Mouse (Mus musculus): ENCODE measurements at regions not wholly inside any gene's neighbourhood (a gene's known extent, or its start where the extent isn't known, plus 50 kb on each side); places are given as distances from the start of the nearest gene placed in this dataset.
A peak's percentile ranks its signal among the peaks of the same experiment; 100 is the strongest.

DNA sequence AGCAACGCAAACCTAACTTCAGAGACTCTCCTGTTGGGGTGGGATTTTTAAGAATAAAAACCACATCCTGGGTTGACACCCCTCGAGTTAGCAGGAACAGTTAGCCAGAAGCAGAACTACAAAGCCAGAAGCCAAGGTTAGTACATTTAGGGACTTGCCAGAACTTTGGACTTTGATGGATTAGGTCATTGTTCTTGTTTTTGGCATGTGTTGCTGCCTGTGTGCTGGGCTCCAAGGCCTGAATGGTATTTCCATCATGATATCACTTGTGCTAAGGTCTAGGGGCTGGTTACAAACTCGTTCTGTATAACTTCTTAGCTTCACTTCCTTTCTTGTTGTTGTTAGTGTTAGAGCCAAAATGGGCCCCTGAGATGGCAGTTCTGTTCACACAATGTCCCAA is 338.8 kb upstream of the 5930422O12Rik start:
- no peak for DNase-seq (ENCODE audit: low read depth, low spot score)

DNA sequence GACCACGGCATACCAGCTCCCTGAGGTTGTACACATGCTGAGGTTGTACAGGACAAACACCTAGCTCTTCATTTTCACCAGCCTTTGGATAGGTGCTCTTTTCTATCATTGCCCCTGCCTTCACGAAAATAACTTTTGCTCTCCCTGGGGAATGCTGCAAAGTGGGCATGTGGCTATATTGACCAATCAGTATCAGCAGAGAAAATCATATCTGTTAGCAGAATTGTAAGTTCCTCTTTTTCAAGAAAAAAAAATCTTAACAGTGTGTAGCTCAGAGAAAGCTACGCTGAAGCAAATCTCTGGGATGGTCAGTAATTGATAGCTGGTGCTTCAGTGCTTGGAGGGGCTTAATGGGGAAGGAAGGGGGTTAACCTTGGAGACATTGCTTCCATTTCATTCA is 319.6 kb upstream of the 5930422O12Rik start:
- no peak for DNase-seq (ENCODE audit: low read depth, low spot score)

DNA sequence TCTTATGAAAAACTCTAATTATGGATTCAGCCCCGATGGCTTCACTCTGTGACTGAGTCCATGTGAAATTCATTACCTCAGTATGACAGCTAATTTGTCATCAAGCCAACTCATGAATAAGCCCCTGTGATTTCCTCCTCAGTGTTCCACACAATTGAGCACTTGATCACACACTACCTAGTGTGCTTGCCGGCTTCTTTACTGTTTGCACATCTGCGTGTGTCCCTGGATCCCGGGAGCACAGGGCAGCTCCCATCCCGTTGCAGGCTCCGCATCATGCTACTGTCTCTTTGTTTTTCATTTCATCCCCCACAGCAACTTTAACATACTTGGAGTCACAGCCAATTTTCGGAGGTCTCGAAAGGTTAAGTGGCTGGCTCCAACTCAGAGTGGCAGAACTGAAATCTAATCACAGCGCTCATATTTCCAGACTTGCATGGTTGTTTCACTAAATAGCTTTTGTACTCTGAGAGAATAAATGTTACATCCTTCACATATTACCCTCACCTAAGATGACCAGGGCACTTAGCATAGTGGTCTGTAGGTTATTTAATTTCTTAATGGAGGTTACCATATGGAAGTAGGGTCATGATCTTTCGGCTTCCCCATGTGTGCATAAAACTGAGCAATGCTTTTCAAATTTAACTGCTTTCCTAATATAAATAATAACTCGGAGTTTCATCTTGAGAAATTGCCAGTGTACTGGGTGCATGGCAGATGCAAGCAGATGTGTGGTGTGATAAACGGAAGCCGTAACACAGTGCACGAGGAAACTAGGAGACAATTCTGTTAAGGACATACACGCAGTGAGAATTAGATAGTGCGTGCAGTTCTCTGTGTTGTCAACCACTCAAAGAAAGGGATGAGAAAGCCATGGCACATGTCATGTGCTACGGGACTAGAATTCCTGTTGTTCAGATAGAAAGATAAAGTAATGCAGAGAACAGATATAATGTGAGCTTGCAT is 313.0 kb upstream of the 5930422O12Rik start:
- DNase-seq (ENCODE audit: low read depth, low spot score), result peak; percentile 44

DNA sequence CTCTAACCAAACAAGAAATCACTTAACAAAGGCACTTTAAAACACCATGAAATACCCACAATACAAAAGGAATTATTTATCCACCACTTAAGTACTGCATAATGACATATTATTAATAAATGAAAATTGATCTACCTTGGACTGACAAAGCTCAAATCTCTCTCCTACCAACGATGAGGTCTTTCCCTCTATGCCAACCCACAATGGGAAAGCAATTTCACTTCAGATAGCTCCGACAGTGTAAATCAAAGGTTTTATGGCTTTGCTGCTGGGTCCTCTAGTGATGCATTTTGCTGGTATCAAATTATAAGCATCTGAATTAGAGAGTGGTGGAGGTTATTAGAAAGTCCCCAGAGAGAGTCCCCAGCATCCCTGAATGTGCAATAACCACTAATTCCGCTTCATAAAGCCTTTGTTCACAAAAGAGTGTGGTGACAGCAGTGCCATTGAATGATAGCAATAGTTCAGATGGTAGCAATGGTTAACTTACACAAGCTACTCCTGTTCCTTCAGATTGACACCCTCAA is 305.4 kb upstream of the 5930422O12Rik start:
- no peak for DNase-seq (ENCODE audit: low read depth, low spot score)

DNA sequence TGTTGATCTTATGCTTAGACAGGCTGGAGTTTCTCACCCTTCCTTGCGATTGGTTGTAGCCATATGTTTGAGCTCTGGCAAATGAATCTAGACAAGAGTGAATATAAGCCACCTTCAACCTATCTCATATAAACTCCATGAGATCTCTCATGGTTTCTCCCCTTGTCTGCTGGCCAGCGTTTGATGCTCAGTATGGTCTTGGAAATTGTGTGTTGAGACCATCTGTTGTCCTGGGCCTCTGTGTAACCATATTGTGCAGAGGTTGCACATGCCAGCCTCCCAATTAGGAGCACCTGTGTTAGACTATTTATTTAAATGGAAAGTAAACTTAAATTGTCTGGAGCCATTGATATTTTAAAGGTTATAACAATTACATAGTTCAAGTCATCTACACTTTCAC is 301.5 kb upstream of the 5930422O12Rik start:
- DNase-seq (ENCODE audit: low read depth, low spot score), result no peak

DNA sequence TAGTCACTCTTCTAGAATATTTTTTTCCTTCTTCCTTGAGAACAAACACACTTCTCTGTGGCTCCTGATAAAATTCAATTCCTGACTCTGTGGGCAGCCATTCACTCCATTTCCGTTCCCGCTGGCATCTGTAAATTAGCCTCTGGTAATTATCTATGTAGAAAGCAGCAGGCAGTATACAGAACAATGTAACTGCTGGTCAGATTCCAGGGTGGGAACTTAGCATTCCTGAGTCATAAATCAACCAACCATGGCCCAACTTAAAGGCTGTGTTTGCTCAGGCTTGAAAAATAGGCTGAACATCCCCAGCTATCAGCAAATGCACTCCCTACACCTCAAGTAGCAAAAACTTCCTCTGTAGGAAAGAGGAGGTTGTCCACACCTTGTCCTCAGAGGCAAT is 289.6 kb upstream of the 5930422O12Rik start:
- DNase-seq (ENCODE audit: low read depth, low spot score), result peak; percentile 70

DNA sequence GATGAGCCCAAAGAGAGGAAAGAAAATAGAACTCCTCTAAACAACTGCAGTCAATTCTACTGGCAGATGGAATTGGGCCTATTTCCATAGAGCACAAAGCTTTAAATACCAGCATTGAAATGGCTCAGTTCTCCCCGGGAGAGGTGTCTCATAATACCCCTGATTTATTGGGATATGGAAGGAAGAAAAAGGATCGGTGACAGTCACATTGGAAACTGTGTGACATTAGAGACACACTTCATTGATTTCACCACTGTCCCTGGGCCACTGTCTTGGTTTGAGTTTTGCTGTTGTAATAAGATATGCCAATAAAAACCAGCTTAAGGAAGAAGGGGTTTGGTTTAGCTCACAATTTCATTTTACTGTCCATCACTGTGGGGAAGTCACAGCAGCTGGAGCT is 288.7 kb upstream of the 5930422O12Rik start:
- no peak for DNase-seq (ENCODE audit: low read depth, low spot score)

DNA sequence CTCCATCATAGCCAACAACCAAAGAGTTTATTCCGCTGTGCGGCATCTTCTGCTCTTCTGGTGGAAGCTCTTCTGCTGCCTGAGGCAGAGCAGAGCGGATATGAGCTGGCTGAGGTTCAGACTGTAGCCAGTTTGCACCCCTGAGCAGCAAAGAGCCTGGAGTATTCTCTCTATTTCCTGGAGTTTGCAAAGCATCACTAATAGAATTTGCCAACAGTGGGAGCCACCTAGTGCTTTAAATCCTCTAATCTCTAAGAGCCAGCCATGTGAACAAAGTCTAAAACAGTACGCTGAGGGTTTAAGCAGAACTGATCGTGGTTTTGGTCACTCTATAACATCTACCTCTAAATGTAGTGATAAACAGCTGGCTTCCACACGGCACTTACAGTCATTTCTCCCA is 250.9 kb upstream of the 5930422O12Rik start:
- no peak for DNase-seq (ENCODE audit: low read depth, low spot score)

DNA sequence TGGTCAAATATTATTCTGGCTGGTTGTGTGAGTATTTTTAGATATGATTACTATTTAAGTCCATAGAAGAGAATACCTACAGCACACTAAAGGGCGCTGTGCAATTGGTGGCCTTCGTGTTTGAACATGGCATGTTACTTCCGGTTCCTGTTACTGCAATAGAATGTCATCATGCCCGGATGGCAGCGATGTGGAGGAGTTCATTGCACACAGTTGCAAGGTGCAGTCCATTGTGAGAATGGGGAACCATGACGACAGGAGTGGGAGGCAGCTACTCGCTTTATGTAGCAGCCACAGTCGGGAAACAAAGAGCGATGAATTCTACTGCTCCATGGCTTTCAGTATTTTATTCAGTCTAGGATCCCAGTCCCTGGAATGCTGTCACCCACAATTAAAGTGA is 245.5 kb upstream of the 5930422O12Rik start:
- no peak for DNase-seq (ENCODE audit: low read depth, low spot score)
